Mouse (Mus musculus): ENCODE measurements around the gene Cenps.
"Not testable (repeated sequence)": the region's sequence is repeated elsewhere in the genome, so short reads cannot be mapped to it uniquely, and the experiment has no call there.

Cenps gene

DNA sequence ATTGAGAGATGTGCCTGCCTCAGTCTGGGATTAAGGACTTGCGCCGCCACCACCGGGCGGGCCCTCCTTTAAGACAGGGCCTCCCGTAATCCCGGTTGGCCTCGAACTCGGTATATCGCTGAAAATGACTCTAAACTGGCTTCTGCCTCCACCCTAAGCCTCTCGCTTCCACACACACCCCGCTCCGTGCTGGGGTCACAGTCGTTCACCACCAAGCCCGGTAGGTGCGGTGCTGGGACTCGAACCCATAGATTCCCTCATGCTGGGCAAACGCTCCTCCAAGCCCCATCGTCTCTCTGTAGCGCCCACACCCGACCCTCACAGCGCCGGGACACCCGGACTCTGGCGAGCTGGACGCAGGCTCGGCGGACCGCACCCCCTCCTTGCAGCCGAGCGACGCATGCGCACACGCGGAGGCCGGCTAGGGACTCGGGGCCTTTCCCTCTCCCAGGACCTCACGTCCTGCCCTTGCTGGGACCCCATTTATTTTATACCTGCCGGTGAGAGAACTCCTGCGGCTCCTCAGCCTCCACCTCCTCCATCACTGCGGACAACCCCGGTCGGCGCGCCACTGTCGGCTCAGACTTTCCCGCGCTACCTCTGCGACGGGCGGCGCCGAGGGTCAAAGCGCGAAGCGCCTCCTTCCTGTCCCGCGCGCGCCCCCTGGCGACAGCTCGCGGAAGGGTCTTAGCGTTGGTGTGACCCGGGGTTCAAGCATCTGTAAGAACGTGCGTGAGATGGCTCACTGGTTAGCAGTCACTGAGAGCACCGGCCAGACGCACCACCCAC is at the start of gene Cenps:
Gene Cenps (minus strand): TSS at position 648 of the 789 bp plus-strand sequence.
- peak; percentile 87 to 96 for DNase-seq (ENCODE audit: low spot score in 2 of 2)

DNA sequence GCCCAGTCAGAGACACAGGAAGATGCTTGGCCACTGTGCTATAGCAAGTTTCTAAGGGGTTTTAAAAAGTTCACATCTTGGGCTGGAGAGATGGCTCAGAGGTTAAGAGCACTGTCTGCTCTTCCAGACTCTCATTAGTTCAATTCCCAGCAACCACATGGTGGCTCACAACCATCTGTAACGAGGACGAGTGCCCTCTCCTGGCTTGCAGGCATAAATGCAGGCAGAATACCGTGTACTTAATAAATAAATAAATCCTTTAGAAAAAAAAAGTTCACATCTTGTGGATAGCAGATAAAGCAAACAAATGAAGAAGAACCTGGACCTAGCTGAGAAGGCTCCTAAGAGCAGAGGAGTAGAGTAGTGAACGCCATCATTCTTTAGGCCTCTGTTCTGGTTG is 45.3 kb upstream of the Cenps start:
- DNase-seq (ENCODE audit: low spot score in 2 of 2): no peak

DNA sequence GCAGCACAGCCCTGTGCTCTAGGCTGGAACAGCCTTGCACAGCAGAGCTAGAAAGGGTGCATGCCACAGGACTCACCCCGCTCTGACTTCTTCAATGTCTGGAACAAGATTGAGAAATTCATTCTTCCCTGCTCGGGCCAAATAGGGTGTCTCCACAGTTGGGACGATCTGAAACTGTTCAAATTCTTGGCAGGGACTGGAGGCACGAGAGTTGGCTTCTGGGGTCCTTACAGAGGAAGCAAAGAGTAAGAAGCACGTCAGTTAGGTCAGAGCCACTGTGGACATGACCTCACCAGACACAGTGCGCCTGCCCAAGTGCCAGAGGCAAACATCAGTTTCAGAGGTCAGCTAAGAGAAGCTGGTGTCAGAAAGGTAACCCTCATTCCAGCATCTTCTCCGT is 44.8 kb upstream of the Cenps start:
- DNase-seq (ENCODE audit: low spot score in 2 of 2): no peak

DNA sequence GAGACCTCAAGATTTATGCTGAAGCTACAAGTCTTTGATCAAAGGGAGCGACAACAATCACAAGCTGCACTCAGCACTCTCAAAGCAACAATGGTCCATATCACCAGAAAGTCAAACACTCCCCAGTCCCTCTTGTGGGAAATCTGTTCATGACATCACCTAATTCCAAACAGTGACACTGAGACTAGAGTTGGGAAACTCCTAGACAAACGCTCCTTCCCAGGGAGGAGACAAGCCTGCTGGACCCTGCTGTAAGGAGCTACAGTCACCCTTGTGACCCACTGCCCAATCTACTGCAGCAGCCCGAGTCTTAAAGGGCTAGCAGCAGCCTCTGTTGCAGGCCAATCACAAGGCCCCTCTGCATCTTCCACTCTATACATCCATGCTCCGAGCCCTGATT is 42.1 kb upstream of the Cenps start:
- no peak for DNase-seq (ENCODE audit: low spot score in 2 of 2)

DNA sequence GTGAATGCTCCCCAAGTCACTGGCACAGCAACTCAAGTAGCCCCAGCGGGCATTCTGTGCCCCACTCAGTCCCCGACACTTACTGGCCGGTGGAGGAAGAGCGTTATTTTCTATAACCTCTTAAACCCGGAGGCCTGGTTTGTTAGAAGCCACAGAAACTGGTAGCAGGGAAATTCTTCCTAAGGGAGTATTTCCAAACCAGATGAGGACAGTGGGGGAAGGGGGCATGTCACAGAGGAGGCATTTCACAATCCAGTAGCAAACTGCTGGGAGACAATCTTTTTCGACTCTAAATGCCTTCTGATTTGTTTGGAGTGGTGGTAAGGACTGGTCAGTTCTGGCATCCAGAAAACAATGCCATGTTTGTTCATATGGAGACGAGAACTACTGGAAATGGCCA is 41.7 kb upstream of the Cenps start:
- DNase-seq (ENCODE audit: low spot score in 2 of 2): no peak

DNA sequence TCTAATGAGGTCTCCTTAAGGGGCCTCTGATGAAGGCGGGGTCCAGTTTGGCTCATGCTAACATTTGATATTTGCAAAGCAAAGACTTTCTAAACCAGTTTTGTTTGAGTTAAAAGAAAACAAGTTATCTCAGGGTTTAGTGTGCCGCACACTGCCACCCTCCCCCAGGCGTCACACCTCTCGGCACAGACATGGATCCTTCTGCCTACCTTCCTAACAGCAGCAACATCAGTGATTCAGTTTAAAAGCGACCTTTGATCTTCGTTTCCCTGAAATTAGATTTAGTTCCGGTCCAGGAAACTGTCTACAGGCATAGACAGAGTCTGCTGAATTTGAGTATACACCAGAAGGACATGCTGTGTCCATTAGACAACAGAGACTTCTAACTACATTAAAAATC is 40.9 kb upstream of the Cenps start:
- DNase-seq (ENCODE audit: low spot score in 2 of 2): no peak

DNA sequence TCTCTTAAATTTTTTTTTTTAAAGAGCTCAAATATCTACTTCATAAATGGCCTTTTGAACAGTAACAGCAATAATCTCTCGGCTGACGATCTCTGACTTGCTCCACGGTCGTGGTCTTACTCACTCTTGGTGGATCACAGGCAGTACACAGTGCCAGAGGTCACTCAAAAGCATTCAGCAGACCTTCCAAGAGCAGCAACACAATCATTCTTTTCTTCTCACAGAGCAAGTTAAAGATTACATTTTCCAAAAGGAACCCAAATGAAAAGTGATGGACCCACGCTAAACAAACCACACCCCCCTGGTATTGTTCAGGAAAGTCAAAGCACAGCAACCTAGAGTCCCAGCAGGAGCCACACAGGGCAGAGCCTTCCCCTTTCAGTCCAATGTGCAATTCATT is 39.6 kb upstream of the Cenps start:
- DNase-seq (ENCODE audit: low spot score in 2 of 2): no peak

DNA sequence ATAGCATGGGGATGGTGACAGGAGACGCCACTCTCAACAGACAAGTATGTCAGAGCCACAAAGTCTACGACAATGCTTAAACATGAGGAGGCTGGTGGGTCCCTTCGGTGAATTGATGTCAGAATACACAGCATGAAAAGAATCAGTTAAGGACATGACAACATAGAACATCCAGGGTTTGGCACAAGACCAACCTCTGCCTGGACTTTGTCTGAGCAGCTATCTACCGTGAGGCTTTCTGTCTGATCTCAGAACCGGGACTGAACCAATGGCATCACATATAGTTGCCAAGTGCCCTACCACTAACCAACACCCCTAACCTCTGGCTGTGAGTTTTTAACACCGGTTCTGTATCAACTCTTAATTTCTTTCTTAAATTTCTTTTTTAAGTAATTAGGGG is 39.2 kb upstream of the Cenps start:
- no peak for DNase-seq (ENCODE audit: low spot score in 2 of 2)

DNA sequence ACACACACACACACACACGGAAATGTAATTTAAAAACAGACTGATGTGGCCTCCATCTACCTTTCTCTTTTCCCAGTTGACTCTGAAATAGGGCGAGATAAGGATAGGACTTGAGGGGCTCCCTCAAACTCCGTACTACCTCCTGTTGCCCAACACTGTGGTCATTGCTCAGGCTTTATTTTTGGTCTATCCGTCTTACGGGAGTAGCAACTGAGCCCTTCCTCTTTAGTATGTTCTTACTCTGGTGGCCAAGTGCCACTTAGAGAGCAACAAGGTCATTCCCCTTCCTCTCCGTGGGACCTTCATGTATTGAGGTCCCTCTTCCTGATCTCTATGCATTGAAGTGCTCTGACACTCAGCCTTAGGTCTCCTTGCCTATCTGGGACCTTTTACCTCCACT is 36.2 kb upstream of the Cenps start:
- DNase-seq (ENCODE audit: low spot score in 2 of 2): no peak

DNA sequence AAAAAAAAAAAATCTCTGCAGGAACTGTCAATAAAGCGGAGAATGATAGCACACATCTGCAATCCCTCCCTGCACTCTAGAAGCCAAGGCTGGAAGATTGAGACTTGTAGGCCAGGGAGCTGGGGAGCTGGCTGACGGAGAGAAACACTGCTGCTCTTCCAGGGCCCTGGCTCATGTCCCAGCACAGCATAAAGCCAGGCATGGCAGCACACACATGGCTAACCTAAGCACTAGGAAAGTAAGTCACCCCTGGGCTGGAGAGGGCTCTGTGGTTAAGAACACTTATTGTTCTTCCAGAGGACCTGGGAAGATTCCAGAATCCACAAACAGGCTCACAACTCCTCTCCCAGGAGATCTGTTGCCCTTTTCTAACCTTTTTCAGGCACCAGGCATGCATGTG is 35.2 kb upstream of the Cenps start:
- DNase-seq (ENCODE audit: low spot score in 2 of 2): no peak

DNA sequence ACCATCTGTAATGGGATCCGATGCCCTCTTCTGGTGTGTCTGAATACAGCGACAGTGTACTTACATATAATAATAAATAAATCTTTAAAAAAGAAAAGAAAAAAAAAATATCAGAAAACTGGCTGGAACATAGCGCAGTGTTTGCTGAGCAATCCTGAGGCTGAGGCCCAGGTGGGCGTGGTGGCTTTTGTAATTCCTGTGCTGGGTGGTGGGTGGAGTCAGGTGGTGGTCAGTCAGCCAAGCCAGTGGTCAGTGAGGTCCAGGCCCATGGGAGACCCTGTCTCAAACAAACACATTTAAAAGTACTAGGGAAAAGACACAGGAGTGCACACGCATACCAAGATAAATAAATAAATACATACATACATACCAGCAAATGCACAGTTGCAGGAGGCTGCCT is 34.7 kb upstream of the Cenps start:
- no peak for DNase-seq (ENCODE audit: low spot score in 2 of 2)

DNA sequence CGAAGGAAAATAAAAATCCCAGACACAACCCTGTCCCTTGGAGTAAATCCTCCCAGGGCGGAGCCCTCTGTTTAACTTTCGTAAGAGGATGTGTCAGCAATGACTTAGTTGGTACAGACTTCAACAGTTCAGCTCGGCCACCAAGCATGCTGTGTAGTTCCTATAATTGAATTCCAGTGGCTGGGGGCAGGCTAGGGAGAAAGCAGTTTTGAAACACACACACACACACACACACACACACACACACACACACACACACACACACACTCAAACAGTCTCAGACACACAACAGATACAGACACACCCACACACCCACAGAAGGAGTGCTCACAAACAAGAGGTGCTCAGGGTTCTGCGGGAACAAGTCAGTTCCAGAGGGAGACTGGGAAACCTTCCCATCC is 34.2 kb upstream of the Cenps start:
- DNase-seq (ENCODE audit: low spot score in 2 of 2): no peak

DNA sequence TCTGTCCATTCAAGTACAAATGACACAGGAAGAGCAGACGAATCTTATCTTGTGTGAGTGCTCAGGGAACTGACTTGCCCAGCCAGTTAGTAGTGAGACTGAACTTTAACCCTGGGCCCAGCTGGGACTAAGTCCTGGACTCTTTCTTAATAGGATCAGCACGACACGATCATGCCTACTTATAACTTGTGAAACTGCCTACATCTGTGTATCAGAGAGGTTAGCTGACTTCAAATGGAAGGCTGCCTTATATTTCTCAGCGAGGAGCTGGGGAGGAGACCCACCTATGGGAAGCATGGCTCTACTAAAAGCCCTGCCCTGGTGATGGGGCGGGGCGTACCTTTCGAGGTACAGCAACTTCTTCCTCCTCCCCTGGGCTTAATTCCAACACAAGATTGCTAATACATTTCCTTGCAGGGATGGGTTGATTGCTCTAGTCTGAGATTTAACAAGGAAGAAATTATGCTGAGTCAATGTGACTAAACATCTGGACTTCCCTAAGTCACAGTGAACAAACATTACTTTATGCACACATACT is 33.0 kb upstream of the Cenps start:
- DNase-seq (ENCODE audit: low spot score in 2 of 2): no peak

DNA sequence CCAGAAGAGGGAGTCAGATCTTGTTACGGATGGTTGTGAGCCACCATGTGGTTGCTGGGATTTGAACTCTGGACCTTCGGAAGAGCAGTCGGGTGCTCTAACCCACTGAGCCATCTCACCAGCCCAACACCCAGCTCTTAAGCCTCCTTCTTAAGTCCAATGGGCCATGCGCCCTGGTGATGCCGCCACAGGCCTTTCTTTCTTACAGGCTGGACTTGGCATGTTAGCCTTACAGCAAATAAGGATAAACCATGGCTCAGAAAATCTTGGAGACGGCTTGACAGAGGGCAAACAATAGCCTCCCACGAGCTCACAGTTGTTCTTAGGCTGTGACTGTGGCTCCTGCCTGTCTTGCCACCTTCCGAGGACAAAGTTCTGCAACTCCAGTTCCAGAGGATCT is 32.5 kb upstream of the Cenps start:
- not testable (repeated sequence) for DNase-seq (ENCODE audit: low spot score in 2 of 2)

DNA sequence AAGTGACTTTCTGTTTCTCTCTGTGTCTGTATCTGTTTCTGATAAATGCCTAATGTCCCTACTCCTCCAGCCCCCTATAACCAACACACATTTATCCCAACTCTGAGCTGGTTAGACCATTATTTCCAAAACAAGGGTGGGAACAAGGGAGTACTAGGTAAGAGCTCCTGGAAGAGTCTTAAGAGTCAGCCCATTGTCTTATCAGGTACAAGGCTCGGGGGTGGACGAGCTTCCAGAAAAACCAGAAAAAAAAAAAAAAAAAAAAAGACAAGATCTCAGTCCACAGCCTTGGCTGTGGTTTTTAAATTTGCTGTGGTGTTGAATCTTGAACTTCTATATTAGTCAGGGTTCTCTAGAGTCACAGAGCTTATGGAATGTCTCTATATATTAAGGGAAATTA is 30.6 kb upstream of the Cenps start:
- DNase-seq (ENCODE audit: low spot score in 2 of 2): no peak

DNA sequence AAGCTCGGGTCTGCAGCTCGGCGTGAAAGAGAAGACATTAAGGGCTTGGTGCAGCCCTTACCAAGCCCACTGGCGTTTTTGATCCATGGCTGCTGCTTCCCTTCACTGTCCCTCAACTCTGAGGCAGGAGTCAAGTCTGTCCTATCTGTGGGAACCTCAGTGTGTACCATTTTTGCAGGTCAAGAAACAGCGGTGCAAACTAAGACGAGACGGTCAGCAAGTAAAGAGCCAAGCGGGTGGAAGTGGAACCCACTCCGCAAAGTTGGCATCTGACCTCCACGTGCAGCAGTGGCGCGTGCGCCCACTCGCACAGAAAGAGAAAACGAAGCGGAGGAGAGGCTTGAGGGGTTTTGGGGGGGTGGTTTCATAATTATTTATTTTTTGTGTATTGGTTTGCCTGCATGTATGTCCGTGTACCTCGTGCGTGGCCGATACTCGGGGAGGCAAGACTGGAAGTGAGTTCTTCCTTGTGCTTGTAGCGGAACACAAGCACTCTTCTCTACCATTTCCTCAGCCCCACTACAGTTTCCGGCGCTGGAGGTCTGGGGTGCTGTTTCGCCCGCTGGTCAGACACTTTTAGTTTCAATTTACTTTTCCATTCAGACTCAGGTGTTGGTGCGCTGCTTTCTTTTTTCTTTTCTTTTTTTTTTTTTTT is 29.7 kb upstream of the Cenps start:
- no peak for DNase-seq (ENCODE audit: low spot score in 2 of 2)

DNA sequence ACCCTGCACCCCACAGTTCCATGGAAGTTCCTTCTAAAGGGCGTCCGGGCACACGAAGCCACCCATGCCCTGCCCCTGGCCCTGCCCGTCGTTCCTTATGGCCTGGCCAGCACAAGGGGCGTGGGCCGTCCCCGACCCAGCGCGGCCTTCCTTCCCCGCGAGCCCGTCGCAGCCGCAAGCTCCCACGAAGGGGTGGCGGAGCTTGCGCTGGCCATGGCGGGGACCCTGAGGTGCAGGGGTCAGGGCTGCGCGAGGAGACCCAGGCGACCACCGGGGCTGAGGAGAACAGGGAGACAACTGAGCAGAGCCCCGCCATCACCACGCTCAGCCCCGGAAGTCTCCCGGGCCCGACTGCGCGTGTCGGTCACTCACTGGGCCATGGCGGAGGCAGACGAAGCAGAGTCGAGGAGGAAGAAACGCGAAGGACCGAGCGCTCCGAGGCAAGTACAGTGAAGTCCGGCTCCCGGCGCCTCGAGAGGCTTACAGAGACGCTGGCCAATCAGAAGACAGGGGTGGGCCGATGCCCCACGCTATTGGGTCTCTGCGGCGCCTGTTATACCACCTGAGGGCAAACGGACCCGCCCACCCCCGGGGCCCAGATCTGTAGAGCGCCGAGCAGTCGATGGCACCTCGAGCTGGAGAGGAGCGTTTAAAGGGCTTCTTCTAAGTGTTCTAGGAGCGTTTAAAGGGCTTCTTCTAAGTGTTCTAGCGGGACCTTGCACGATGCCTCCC is 29.0 kb upstream of the Cenps start, which contains the start of gene Pgd:
Gene Pgd (minus strand): TSS at position 557 of the 732 bp plus-strand sequence.
- DNase-seq (ENCODE audit: low spot score in 2 of 2): peak; percentile 95 to 96

DNA sequence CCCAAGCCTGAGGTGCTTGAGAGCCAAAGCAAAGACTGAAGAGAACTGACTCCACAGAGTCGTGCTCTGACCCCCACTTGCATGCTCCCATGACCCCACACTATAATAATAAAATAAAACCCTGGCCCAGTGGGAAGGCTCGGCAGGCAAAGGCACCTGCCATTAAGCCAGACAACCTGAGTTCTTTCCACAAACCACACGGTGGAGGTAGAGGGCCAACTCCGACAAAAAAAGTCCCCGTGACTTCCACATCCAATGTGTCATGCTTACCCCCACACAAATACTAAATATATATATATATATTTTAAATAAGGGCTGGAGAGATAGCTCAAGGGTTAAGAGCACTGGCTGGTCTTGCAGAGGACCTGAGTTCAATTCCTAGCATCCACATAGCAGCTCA is 26.7 kb upstream of the Cenps start:
- no peak for DNase-seq (ENCODE audit: low spot score in 2 of 2)

DNA sequence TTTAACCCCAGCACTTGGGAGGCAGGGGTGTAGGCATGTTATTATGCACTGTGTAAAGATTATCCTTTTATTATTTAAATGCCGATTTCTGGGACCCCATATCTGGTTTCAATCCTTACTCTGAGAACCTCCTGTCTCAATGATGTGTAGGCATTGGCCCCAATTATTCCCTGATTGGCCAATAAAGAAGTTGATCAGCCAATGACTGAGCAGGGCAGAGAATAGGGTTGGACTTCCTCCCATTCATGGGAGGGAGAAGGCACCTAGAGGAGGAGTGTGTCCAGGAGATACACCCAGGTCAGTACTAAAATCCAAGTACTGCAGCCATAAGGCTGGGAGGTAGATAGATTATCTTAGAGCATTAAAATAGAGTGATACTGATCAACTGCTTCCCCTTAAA is 25.8 kb upstream of the Cenps start:
- no peak for DNase-seq (ENCODE audit: low spot score in 2 of 2)

DNA sequence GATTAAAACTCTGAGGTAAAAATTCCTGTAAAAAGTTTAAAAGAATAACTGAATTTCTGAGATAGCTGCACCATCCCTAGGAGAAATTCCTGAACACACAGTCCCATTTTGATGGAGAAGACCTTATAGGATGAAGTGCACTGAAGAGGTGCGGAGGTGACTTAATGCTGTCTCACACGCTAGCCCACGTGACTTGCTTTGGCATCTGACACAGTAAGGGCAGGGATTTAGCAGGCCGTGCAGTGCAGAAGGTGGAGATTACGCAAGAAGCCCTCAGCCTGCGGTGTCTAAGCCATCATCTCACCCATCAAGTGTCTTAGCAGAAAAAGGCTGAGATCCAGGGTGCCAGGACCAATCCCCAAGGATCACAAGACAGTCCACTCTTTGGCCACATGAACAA is 23.7 kb upstream of the Cenps start:
- no peak for DNase-seq (ENCODE audit: low spot score in 2 of 2)

DNA sequence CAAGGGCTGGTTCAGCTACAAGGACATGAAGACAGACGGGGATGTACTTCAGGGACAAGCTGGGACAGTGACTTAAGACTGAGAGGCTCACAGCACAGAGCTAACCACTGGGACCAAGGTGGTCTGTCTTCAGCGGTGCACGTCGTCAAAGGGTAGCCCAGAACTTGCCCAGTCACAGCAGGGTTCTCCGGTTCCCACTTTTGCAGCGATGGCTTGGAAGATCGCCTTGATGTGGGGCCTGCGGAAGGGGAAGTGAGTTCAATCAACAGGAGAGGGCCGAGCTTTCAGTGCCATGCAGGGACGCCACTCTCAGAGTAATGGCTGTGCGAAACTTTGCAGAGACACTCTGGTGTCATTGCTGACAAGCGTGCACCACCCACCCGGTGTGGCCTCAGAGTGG is 22.5 kb upstream of the Cenps start:
- no peak for DNase-seq (ENCODE audit: low spot score in 2 of 2)

DNA sequence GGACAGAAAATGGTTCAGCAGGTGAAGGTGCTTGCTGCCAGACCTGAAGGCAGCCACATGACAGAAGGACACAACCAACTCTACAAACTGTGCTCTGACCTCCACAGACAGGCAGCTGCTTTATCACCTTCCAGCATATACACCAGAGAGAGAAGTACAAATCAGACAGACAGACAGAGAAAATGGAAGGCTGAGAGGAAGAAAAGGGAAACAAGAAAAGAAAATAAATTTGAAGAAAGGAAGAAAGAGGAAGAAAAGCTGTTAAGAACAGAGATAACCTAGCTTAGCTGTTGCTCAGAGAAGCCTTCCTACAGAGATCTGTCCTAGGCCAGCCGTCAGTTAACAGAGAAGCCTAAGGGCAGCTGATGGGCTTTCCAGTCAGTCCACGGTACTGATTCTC is 21.8 kb upstream of the Cenps start:
- DNase-seq (ENCODE audit: low spot score in 2 of 2): no peak
